Comparison of ENCODE assay signal across 8 mouse cellular contexts in the genomic region with DNA sequence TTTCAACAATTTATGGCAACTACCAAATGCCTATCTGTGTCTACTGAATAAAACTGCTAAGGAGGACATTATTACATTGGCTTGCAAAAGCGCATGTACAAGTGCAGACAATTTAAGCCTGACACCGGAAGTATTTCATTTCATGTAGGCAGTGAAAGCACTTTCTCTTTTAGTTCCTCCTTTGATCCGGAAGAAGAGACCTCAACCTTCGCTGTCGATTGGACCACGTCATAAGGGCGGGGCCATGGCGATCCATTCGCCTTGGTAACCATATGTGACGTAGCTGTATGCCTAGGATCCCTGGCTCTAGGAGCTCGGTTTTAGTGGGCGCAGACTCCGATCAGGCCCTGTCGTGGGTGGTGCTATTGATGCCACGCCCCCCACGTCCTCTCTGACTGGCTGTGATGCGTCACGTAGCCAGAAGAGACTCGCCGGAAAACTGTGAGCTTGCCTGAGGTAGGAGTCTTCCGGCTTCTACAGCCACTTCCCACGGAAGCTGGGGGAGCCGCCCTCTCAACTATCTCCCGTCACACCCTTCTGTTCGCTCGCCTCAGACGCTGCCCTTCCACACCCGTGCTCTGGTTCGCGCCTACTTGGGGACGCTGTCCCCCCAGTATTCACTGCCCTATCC. TPM values are rescaled to one million over a fixed set of nuclear protein-coding genes. Genes with fewer than 3 reads are reported as not detected.
A peak's percentile ranks its signal among the peaks of the same experiment; 100 is the strongest.
DNase-seq lines count a peak whose midpoint lies in the region; ATAC-seq and TF ChIP-seq lines count a peak whose summit lies in the region.

No protein-coding gene starts in this region.

- no peak for TF ChIP-seq CTCF in kidney, postnatal 0 days (IDR thresholded peaks at IDR 0.05; ENCODE audit: low read depth)

- H3K4me1 ChIP-seq in heart, embryonic 12.5 days (replicated peaks) = no peaks in the 10 kb centered on the region
- no peaks in the 10 kb centered on the region for H3K4me1 ChIP-seq in kidney, postnatal 0 days (replicated peaks; ENCODE audit: insufficient read depth, low read length)
- H3K4me1 ChIP-seq in liver, embryonic 11.5 days (replicated peaks; ENCODE audit: control insufficient read depth, insufficient read depth, low read length) = no peaks in the 10 kb centered on the region
- H3K4me1 ChIP-seq in stomach, embryonic 14.5 days (ENCODE audit: control insufficient read depth, insufficient read depth, low read length) = no peaks in the 10 kb centered on the region

- H3K36me3 ChIP-seq in heart, embryonic 12.5 days = no peaks in the 10 kb centered on the region
- no peaks in the 10 kb centered on the region for H3K36me3 ChIP-seq in kidney, postnatal 0 days (ENCODE audit: insufficient read depth, low read length)
- H3K36me3 ChIP-seq in liver, embryonic 11.5 days (ENCODE audit: control insufficient read depth, insufficient read depth, low read length) = no peaks in the 10 kb centered on the region
- no peaks in the 10 kb centered on the region for H3K36me3 ChIP-seq in stomach, embryonic 14.5 days (ENCODE audit: control insufficient read depth, insufficient read depth, low read length)

- peaks cover 9% of the 10 kb centered on the region for H3K27me3 ChIP-seq in heart, embryonic 12.5 days (replicated peaks)
- no peaks in the 10 kb centered on the region for H3K27me3 ChIP-seq in kidney, postnatal 0 days (ENCODE audit: insufficient read depth, low read length)
- H3K27me3 ChIP-seq in liver, embryonic 11.5 days (replicated peaks; ENCODE audit: control insufficient read depth, insufficient read depth, low read length) = no peaks in the 10 kb centered on the region
- H3K27me3 ChIP-seq in stomach, embryonic 14.5 days (ENCODE audit: control insufficient read depth, insufficient read depth, low read length) = no peaks in the 10 kb centered on the region

- under 1% methylated on average over 31 of the region's 31 CpGs for WGBS in heart, embryonic 12.5 days
- WGBS in kidney, postnatal 0 days = 2% methylated on average over 31 of the region's 31 CpGs
- 1% methylated on average over 31 of the region's 31 CpGs for WGBS in liver, embryonic 11.5 days
- WGBS in stomach, embryonic 14.5 days = 2% methylated on average over 31 of the region's 31 CpGs

- H3K9ac ChIP-seq in heart, embryonic 12.5 days = peak overlapping the region; percentile 76
- peak overlapping the region; percentile 65 for H3K9ac ChIP-seq in kidney, postnatal 0 days (ENCODE audit: low read depth, low read length)
- H3K9ac ChIP-seq in liver, embryonic 11.5 days (ENCODE audit: low read depth, low read length) = peak overlapping the region; percentile 69
- peak overlapping the region; percentile 40; the same call in 1 of the 2 replicates for H3K9ac ChIP-seq in stomach, embryonic 14.5 days (replicated peaks; ENCODE audit: low read depth, low read length)

- 0 out of 2 replicates have a peak, but pooled peaks cover 3% of the 10 kb centered on the region for H3K9me3 ChIP-seq in heart, embryonic 12.5 days (replicated peaks)
- H3K9me3 ChIP-seq in kidney, postnatal 0 days (replicated peaks; ENCODE audit: low read length) = no peaks in the 10 kb centered on the region
- no peaks in the 10 kb centered on the region for H3K9me3 ChIP-seq in liver, embryonic 11.5 days (ENCODE audit: control insufficient read depth, low read length)
- no peaks in the 10 kb centered on the region for H3K9me3 ChIP-seq in stomach, embryonic 14.5 days (ENCODE audit: control insufficient read depth, low read depth, low read length)

- DNase-seq in CD4-positive helper T cell, adult 2 months (ENCODE audit: low read depth, low spot score) = peak; percentile 100
- DNase-seq in brain, embryonic 18.5 days (ENCODE audit: low read depth, low spot score) = peak; percentile 97
- DNase-seq in kidney, postnatal 0 days (ENCODE audit: low spot score) = peak; percentile 99
- no peak for DNase-seq in liver, embryonic 11.5 days (ENCODE audit: low spot score)
- DNase-seq in naive thymus-derived CD4-positive, alpha-beta T cell, adult 2 months (ENCODE audit: low read depth) = peak; percentile 99

- H3K4me3 ChIP-seq in heart, embryonic 12.5 days = peak overlapping the region; percentile 83
- H3K4me3 ChIP-seq in kidney, postnatal 0 days (replicated peaks; ENCODE audit: low read depth, low read length) = peak overlapping the region; percentile 56
- H3K4me3 ChIP-seq in liver, embryonic 11.5 days (ENCODE audit: low read depth, low read length) = peak overlapping the region; percentile 70
- H3K4me3 ChIP-seq in stomach, embryonic 14.5 days (ENCODE audit: low read depth, low read length) = peak overlapping the region; percentile 63

- ATAC-seq in erythroid progenitor cell, adult 5-6 weeks (replicated peaks; ENCODE audit: low FRiP score, poor library complexity, severe bottlenecking) = peak; percentile 96
- peak; percentile 97 for ATAC-seq in heart, embryonic 12.5 days (ENCODE audit: insufficient number of reproducible peaks, low FRiP score)
- peak; percentile 100 for ATAC-seq in kidney, postnatal 0 days (replicated peaks; ENCODE audit: low FRiP score, low read depth)
- ATAC-seq in liver, embryonic 11.5 days (replicated peaks; ENCODE audit: low FRiP score) = peak; percentile 98
- peak; percentile 99 for ATAC-seq in stomach, embryonic 14.5 days (ENCODE audit: insufficient number of reproducible peaks, insufficient read depth, low FRiP score, low read depth)

- peak overlapping the region; percentile 66 for H3K4me2 ChIP-seq in heart, embryonic 12.5 days
- peak overlapping the region; percentile 58 for H3K4me2 ChIP-seq in kidney, postnatal 0 days (ENCODE audit: low read length)
- peak overlapping the region; percentile 76 for H3K4me2 ChIP-seq in liver, embryonic 11.5 days
- peak overlapping the region; percentile 49 for H3K4me2 ChIP-seq in stomach, embryonic 14.5 days (replicated peaks; ENCODE audit: low read depth, low read length)

- H3K27ac ChIP-seq in heart, embryonic 12.5 days (ENCODE audit: poor library complexity, severe bottlenecking) = peak overlapping the region; percentile 99
- H3K27ac ChIP-seq in kidney, postnatal 0 days = peak overlapping the region; percentile 91
- H3K27ac ChIP-seq in liver, embryonic 11.5 days (ENCODE audit: low read depth, low read length) = peak overlapping the region; percentile 89
- H3K27ac ChIP-seq in stomach, embryonic 14.5 days (ENCODE audit: low read length) = peak overlapping the region; percentile 95

RNA-seq across cellular contexts. Expression of a gene that starts 36.7 kb away (rescaled TPM):
- 27.0 and 60.4 TPM in 2 replicates for total RNA-seq in erythroid progenitor cell, adult 5-6 weeks (2015; ENCODE audit: low replicate concordance)
- total RNA-seq in erythroid progenitor cell, adult 5-6 weeks (2017; ENCODE audit: low replicate concordance) = 15.7 and 21.1 TPM in 2 replicates
- polyA plus RNA-seq in heart, embryonic 12.5 days (2016; fragmentation: Nextera tagmentation; extraction: Ambion mirVana) = 14.8 and 15.4 TPM in 2 replicates
- 17.8 and 20.2 TPM in 2 replicates for polyA plus RNA-seq in kidney, postnatal 0 days (2015; fragmentation: Nextera tagmentation; extraction: Ambion mirVana)
- 10.7 and 11.8 TPM in 2 replicates for polyA plus RNA-seq in liver, embryonic 11.5 days (2014; fragmentation: Nextera tagmentation; extraction: Ambion mirVana)
- polyA plus RNA-seq in stomach, embryonic 14.5 days (2014; fragmentation: Nextera tagmentation; extraction: Ambion mirVana) = 18.0 and 18.9 TPM in 2 replicates
